Comparison of ENCODE assay signal across 19 mouse cellular contexts in the genomic region with DNA sequence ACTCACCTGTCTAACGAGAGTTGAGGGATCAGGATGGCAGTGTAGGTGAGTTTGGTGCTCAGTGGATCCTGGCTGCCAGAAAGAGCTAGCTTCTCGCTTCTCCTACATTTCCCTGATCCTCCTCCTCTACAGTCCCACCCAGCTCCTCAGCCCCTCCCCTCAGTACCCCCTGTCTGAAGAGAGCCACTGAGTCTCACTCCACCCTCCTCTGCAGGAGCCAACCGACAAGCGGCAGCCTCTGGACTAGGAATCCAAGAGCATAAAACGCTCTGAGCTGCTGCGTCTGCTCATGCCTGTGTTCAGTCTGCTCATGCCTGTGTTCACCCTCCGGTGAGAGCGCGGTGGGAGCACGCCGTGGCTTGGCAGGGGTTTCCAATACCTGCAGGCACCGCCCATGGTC. TPM values are rescaled to one million over a fixed set of nuclear protein-coding genes. Genes with fewer than 3 reads are reported as not detected.
DNase-seq lines count a peak whose midpoint lies in the region; ATAC-seq and TF ChIP-seq lines count a peak whose summit lies in the region.
"Had no signal": no experiment of that assay in that cellular context is flagged by ENCODE, and none has a peak within 500 bp of the region (broad histone marks: within the 10 kb centered on the region; RNA-seq: fewer than 3 reads in every experiment).

A gene (plus strand): TSS at position 335 of the 400 bp plus-strand sequence.

- 24% methylated on average over 12 of the region's 12 CpGs for WGBS in intestine, embryonic 15.5 days
- WGBS in intestine, postnatal 0 days = 22% methylated on average over 12 of the region's 12 CpGs
- 30% methylated on average over 12 of the region's 12 CpGs for WGBS in limb, embryonic 12.5 days
- WGBS in liver, postnatal 0 days (ENCODE audit: insufficient replicate concordance) = 31% methylated on average over 12 of the region's 12 CpGs

- H3K9ac ChIP-seq in intestine, embryonic 15.5 days = no peak within 1 kb of the TSS; the same call in 1 of the 2 replicates
- H3K9ac ChIP-seq in intestine, postnatal 0 days (ENCODE audit: low read depth, low read length) = no peak within 1 kb of the TSS
- no peak within 1 kb of the TSS for H3K9ac ChIP-seq in ES-Bruce4 (ENCODE audit: low read depth, poor library complexity, severe bottlenecking)
- no peak within 1 kb of the TSS for H3K9ac ChIP-seq in limb, embryonic 12.5 days (replicated peaks)
- H3K9ac ChIP-seq in liver, postnatal 0 days (replicated peaks) = no peak within 1 kb of the TSS
- H3K9ac ChIP-seq: midbrain, embryonic 15.5 days had no signal

- H3K9me3 ChIP-seq in intestine, embryonic 15.5 days = no peaks in the 10 kb centered on the region
- no peaks in the 10 kb centered on the region for H3K9me3 ChIP-seq in intestine, postnatal 0 days (ENCODE audit: control insufficient read depth)
- no peaks in the 10 kb centered on the region for H3K9me3 ChIP-seq in ES-Bruce4 (replicated peaks; ENCODE audit: control insufficient read depth, insufficient read depth, low read length, poor library complexity, severe bottlenecking)
- no peaks in the 10 kb centered on the region for H3K9me3 ChIP-seq in limb, embryonic 12.5 days
- no peaks in the 10 kb centered on the region for H3K9me3 ChIP-seq in liver, postnatal 0 days (ENCODE audit: low read length)
- H3K9me3 ChIP-seq: G1E; midbrain, embryonic 15.5 days had no signal

- peak; percentile 13 for DNase-seq in embryo, embryonic 11 days
- DNase-seq in embryo, embryonic 9.5 days (ENCODE audit: extremely low spot score) = no peak
- no peak for DNase-seq in liver, postnatal 0 days
- DNase-seq in ovary, adult 18-20 months (ENCODE audit: low spot score) = no peak
- DNase-seq: adrenal gland, postnatal 25 days; cerebellum, postnatal 25 days; gastrocnemius, postnatal 10 days; lung, adult 18-20 months; right cerebral cortex, postnatal 4 days; thymus, postnatal 14 days had no signal

- no peak within 1 kb of the TSS for H3K27ac ChIP-seq in intestine, embryonic 15.5 days
- no peak within 1 kb of the TSS for H3K27ac ChIP-seq in intestine, postnatal 0 days (ENCODE audit: low read depth, low read length)
- no peak within 1 kb of the TSS for H3K27ac ChIP-seq in ES-Bruce4 (ENCODE audit: insufficient read depth, low read length)
- H3K27ac ChIP-seq in limb, embryonic 12.5 days = no peak within 1 kb of the TSS
- H3K27ac ChIP-seq in liver, postnatal 0 days (ENCODE audit: low read depth) = no peak within 1 kb of the TSS
- H3K27ac ChIP-seq: midbrain, embryonic 15.5 days had no signal

- ATAC-seq in intestine, embryonic 15.5 days = no peak
- ATAC-seq in intestine, postnatal 0 days = no peak
- ATAC-seq in limb, embryonic 12.5 days (ENCODE audit: insufficient number of reproducible peaks, insufficient read depth, low FRiP score, low TSS enrichment, low read depth) = peak; percentile 52; the same call in 1 of the 2 replicates
- no peak for ATAC-seq in liver, postnatal 0 days
- ATAC-seq: forebrain, embryonic 16.5 days; midbrain, embryonic 15.5 days had no signal

- no peaks in the 10 kb centered on the region for H3K36me3 ChIP-seq in intestine, embryonic 15.5 days
- H3K36me3 ChIP-seq in intestine, postnatal 0 days (ENCODE audit: control insufficient read depth, insufficient read depth) = no peaks in the 10 kb centered on the region
- H3K36me3 ChIP-seq in ES-Bruce4 (ENCODE audit: control insufficient read depth, insufficient read depth, low read length, poor library complexity, severe bottlenecking) = no peaks in the 10 kb centered on the region
- H3K36me3 ChIP-seq in limb, embryonic 12.5 days = no peaks in the 10 kb centered on the region
- H3K36me3 ChIP-seq in liver, postnatal 0 days (replicated peaks; ENCODE audit: insufficient read depth, low read length) = no peaks in the 10 kb centered on the region
- H3K36me3 ChIP-seq: G1E; midbrain, embryonic 15.5 days had no signal

- H3K27me3 ChIP-seq in intestine, embryonic 15.5 days (replicated peaks) = peaks cover 10% of the 10 kb centered on the region; the same call in 1 of the 2 replicates
- peaks cover 11% of the 10 kb centered on the region for H3K27me3 ChIP-seq in intestine, postnatal 0 days (replicated peaks; ENCODE audit: control insufficient read depth, insufficient read depth, low read length)
- no peaks in the 10 kb centered on the region; the same call in 1 of the 2 replicates for H3K27me3 ChIP-seq in ES-Bruce4 (ENCODE audit: control insufficient read depth, insufficient read depth, low read length, poor library complexity, severe bottlenecking)
- H3K27me3 ChIP-seq in limb, embryonic 12.5 days = peaks cover 24% of the 10 kb centered on the region
- no peaks in the 10 kb centered on the region for H3K27me3 ChIP-seq in liver, postnatal 0 days (ENCODE audit: insufficient read depth, low read length)
- H3K27me3 ChIP-seq: midbrain, embryonic 15.5 days had no signal

- TF ChIP-seq CTCF in intestine, postnatal 0 days (IDR thresholded peaks at IDR 0.05; ENCODE audit: low read depth) = no peak
- TF ChIP-seq CTCF in ES-Bruce4 (IDR thresholded peaks at IDR 0.05; ENCODE audit: low read depth, low read length) = no peak
- no peak for TF ChIP-seq CTCF in liver, postnatal 0 days (IDR thresholded peaks at IDR 0.05; ENCODE audit: low read depth)

- H3K4me3 ChIP-seq in intestine, embryonic 15.5 days (replicated peaks) = no peak within 1 kb of the TSS
- H3K4me3 ChIP-seq in intestine, postnatal 0 days (ENCODE audit: low read depth, low read length) = no peak within 1 kb of the TSS
- peak within 1 kb of the TSS; percentile 0 for H3K4me3 ChIP-seq in ES-Bruce4 (ENCODE audit: low read depth, low read length)
- H3K4me3 ChIP-seq in limb, embryonic 12.5 days (replicated peaks) = 0 out of 2 replicates have a peak within 1 kb of the TSS, but pooled peaks have one; percentile 3
- no peak within 1 kb of the TSS for H3K4me3 ChIP-seq in liver, postnatal 0 days (ENCODE audit: low read depth, low read length)
- H3K4me3 ChIP-seq: midbrain, embryonic 15.5 days had no signal

- no peak for TF ChIP-seq EP300 in ES-Bruce4 (IDR thresholded peaks at IDR 0.05; ENCODE audit: insufficient read depth, low read depth, low read length)
- TF ChIP-seq EP300 in liver, postnatal 0 days (IDR thresholded peaks at IDR 0.05; ENCODE audit: low read depth) = no peak

- peak within 1 kb of the TSS; percentile 4; the same call in 1 of the 2 replicates for H3K4me2 ChIP-seq in intestine, embryonic 15.5 days (replicated peaks)
- no peak within 1 kb of the TSS for H3K4me2 ChIP-seq in intestine, postnatal 0 days (replicated peaks; ENCODE audit: low read depth)
- H3K4me2 ChIP-seq in limb, embryonic 12.5 days = peak within 1 kb of the TSS; percentile 37
- no peak within 1 kb of the TSS for H3K4me2 ChIP-seq in liver, postnatal 0 days (ENCODE audit: low read depth, low read length)
- H3K4me2 ChIP-seq: midbrain, embryonic 15.5 days had no signal

- no peaks in the 10 kb centered on the region for H3K4me1 ChIP-seq in intestine, embryonic 15.5 days (replicated peaks)
- H3K4me1 ChIP-seq in intestine, postnatal 0 days (replicated peaks; ENCODE audit: control insufficient read depth, insufficient read depth, low read length) = no peaks in the 10 kb centered on the region
- no peaks in the 10 kb centered on the region for H3K4me1 ChIP-seq in ES-Bruce4 (ENCODE audit: control insufficient read depth, insufficient read depth, low read length)
- H3K4me1 ChIP-seq in limb, embryonic 12.5 days (replicated peaks) = peaks cover 4% of the 10 kb centered on the region; the same call in 1 of the 2 replicates
- no peaks in the 10 kb centered on the region for H3K4me1 ChIP-seq in liver, postnatal 0 days (ENCODE audit: insufficient read depth)
- H3K4me1 ChIP-seq: midbrain, embryonic 15.5 days had no signal

- no peak for TF ChIP-seq POLR2A in ES-Bruce4 (IDR thresholded peaks at IDR 0.05; ENCODE audit: insufficient read depth, low read length)

RNA-seq across cellular contexts. Expression of the gene that starts here (rescaled TPM):
- not detected in 2 replicates for polyA plus RNA-seq in intestine, embryonic 15.5 days (2015; fragmentation: Nextera tagmentation; extraction: Ambion mirVana)
- polyA plus RNA-seq in intestine, postnatal 0 days (2015; fragmentation: Nextera tagmentation; extraction: Ambion mirVana) = 0.05 TPM in 1 of 2 replicates, not detected in the other
- 0.49 TPM in 1 of 2 replicates, not detected in the other for polyA plus RNA-seq in ES-Bruce4 (2011; ENCODE audit: insufficient read depth, insufficient read length, low read depth, missing spikeins)
- not detected in 2 replicates for polyA plus RNA-seq in limb, embryonic 12.5 days (2016; fragmentation: Nextera tagmentation; extraction: Ambion mirVana)
- polyA plus RNA-seq in liver, postnatal 0 days (2015; fragmentation: Nextera tagmentation; extraction: Ambion mirVana) = not detected in 2 replicates
- polyA plus RNA-seq: forebrain, embryonic 16.5 days; G1E; intestine, embryonic 14.5 days; midbrain, embryonic 15.5 days; neural tube, embryonic 11.5 days had no signal

Comparison
In these comparisons a context has a peak if more than half of its experiments do, and no peak if none do; other contexts are left out.
1. Peak in ATAC-seq, H3K4me3 ChIP-seq and H3K4me2 ChIP-seq in limb, embryonic 12.5 days; RNA of the gene not detected or under 1 TPM.